Mouse (Mus musculus) monocyte, adult 2 months (primary cell): ENCODE results near the gene Emcn.

Experiments used
- DNase-seq, 2 experiments: peaks; one replicate each; pipeline ENCODE4 v3.0.0; 2022; ENCODE audit warnings: low spot score in 2 of 2, low read depth in 1 of 2

Emcn gene

DNA sequence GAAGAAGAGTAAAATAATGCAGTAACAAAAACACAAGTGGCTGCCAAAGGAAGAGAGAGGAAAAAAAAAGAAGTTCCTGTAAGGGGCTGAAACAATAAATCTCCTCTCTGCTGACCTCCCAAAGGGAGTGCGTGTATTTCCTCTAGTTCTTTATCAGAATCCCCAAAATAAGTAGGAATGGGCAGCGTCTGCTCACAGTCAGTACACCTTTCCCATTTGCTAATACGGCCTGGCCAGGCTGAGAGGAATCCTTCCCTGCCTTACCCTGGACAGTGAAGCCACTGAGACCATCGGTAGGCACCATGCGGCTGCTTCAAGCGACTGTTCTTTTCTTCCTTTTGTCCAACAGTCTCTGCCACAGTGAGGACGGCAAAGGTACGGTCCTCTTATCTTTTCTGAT, at the start of gene Emcn:
TSS of gene Emcn (plus strand) at position 130 of the 400 bp plus-strand sequence.
- no peak for DNase-seq

DNA sequence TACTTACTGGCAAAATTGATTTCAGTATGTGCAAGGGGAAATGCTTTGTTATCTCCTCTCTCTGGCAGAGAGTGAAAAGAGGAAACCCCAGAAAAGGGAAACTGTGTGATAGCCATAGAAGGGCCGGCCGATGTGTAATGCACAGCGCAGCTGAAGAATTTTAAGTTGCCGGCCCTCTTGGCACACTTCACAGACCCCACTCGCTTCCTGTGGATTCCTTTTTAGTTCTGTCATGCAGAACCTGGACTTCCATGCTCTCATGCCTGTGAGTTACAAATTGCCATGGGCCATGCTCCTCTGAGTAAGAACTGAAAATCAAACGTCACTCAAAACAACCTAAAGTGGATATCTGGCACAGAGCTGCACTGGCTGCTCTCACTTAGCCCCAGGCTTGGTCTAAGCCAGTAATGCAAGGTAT, 47.7 kb upstream of the Emcn start:
- DNase-seq: no peak

DNA sequence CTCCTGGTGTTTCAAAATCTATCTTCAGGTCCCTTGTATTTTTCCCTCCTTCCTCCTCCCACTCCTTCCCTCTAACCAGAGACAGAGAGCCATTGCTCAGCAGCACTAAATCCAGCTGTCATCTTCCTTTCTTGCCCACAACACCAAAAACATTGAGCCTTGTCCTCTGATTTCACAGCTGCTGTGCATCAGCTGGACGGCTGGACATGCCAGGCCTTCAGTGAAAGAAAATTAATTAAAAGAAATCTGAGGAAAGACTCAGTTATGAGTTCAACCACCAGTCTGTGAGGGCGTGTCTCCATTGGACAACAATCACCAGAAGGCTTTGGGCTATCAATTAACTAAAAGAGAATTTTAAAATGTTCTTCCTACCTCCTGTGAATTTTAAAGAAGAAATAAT, 42.6 kb upstream of the Emcn start:
- no peak for DNase-seq

DNA sequence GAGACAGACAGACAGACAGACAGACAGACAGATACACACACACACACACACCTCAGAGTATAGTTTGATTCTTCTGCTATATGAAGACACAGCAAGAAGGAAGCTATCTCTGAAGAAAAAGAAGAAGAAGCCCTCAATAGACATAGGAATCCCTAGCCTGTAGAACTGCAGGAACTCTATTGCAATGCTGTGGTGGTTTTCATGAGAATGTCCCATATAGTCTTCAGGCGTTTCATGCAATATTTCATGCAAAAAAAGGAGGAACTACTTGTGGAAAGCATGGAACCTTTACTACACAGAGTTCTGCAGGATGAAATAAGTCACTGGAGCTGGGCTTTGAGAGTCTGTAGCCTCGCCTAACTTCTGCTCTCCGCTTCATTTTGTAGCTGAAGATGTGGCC, 40.7 kb upstream of the Emcn start:
- no peak for DNase-seq

DNA sequence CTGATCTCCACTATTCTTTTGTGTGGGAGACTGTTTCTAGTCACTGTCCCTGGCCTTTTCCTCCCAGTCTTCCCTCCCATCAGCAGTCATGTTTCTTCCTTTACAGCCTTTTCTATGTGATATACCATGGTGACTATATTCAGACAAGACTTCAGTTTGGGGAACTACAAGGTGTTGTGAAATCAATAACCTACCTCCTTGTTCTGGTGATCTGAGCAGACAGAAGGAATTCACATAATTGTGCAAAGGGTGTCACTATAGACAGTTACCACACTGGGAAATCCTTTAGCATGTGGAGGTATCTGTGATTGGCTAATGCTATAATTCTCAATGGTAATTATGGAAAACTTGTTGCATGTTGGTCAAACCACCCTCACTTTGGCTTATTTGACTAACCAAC, 39.7 kb upstream of the Emcn start:
- DNase-seq: no peak

DNA sequence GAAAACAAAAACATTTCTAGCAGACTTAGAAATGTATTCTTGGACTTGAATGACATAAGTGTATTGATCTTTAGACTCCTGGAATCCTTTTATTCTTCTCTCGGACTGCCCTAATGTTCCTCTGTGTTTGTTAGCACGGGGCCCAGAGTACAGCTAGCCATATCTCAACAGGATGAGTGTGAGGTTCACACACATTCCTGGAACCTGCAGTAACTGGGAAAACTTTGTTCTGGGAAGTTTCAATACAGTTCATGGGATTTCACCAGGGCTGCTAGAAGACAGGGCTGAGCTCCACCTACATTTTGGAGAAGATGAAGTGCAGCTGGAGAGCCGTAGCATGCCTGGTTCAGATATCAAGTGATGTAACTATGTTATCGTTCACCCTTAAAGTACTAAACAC, 38.1 kb upstream of the Emcn start:
- DNase-seq: no peak

DNA sequence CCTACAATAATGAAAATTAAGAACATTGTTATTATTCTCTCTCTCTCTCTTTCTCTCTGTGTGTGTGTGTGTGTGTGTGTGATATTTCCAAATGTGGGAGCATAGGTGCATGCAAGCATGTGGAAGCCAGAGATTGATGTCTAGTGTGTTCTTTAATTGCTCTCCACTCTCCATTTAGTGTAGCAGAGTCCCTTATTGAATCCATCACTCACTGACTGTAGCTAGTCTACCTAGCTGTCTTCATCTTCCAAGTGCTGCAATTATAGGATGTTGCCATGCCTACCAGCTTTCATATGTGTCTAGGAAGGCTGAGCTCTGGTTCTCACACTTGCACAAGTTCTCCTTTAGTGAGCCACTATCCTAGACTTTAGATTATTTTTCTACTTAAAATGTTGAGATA, 30.9 kb upstream of the Emcn start:
- no peak for DNase-seq

DNA sequence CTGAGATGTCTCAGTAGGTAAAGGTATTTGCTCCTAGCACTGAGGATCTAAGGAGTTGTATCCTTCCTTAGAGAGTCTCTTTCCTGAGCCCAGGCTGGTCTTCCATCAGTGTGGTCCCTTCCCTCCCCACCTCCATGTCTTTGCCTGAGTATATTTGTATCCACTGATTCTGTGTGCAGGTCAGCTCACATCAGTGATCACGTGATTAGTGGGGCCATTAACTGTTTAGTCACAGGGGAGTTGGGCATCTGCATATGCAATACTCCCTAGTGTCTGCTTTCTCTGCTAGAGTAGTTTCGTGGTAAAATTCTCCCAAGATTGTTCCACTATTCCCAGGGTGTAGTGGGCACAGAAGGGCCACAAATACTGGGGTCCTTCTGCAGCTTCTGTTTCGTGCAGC, 28.3 kb upstream of the Emcn start:
- no peak for DNase-seq

DNA sequence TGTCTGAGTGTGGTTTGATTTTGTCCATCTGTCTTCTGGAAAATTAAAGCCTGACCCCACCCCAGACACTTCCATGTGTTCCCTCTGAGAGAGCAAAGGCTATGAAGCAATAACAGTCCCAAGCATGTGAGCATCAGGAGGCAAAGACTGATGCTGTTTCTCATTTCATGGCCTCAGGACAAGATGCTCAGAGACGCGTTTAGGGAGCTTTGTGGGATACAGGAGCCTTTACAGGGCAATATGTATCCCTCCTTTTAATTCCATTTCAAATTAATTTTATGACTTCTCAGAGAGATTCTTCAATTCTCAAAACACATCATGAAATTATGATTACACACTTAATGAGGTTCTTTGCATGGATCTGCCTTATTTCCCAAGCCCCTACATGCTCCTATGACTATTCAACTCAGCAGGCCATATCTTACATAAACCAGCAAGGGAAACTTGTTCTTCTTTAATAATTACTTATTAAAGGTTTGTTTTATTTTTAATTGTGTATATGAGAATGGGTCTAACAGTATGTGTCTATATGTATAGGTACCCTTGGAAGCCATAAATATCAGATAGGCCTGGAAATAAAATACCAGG, 27.0 kb upstream of the Emcn start:
- no peak for DNase-seq

DNA sequence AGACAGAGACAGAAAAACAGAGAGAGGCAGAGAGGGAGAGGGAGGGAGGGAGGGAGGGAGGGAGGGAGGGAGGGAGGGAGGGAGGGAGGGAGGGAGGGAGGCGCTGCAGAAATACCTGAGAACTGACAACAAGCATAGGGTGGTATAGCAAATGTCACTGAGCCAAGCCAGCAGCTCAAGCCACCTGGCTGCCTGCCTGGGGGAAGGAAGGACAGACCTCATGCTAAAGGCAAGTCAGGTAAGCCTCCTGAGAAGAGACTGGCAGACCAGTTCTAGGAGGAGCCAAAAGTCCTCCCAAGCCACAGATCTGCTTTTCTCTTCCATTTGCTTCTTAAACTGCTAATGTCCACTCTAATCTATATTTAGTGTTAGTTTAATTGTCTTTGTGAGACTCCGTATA, 22.5 kb upstream of the Emcn start:
- no peak for DNase-seq

DNA sequence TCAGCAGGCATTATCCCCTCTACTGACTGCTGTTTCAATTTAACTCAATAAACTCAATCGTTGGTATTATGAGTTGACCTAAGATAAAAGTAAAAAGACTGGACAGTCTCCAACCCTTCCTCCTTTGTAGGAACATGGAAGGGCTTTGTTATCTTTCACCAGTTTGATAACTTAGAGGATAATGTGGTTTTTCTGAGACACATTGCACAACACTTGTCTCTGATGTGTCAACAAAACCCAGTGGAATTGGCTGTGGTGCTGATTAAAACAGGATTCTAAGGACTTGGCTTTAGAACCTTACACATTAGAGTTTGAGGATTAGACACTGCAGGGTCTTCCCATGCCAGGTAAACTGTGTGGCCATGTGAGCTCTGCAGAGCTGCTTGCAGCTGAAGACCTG, 20.9 kb upstream of the Emcn start:
- no peak for DNase-seq

DNA sequence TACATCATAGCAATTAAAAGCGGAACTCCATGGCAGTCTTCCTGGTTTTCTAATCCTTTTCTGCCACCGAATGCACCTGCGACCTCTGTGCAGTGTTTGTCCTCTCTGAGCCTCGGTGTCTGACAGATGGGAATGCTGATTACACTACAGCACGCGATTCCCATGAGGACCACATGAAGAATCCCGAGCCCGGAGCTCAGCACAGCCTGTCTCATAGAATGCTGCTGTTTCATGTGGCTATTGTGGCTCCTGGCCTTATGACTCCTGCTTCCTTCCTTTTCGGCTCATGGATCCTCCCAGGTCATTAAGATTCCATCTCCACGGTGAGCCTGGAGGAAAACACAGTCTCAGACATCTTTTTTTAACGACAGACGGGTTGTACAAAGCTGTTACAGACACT, 18.6 kb upstream of the Emcn start:
- no peak for DNase-seq

DNA sequence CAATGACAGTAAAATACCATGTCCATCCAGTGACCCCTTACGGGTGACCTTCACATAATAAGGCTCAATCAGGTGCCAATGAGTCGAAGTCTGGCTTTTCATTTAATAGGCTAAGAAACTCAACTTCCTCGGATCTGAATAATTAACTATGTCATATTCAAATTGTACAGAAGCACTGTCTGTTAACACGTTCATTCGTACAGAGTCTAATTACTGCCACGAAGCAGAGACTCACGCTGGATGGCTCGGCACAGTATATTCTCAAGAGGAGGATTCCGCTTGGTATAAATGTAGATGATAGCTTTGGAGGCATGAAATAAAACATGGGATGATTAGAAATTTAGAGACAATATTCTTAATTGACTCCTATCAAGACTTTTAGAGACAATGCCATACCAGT, 11.0 kb upstream of the Emcn start:
- DNase-seq: no peak

DNA sequence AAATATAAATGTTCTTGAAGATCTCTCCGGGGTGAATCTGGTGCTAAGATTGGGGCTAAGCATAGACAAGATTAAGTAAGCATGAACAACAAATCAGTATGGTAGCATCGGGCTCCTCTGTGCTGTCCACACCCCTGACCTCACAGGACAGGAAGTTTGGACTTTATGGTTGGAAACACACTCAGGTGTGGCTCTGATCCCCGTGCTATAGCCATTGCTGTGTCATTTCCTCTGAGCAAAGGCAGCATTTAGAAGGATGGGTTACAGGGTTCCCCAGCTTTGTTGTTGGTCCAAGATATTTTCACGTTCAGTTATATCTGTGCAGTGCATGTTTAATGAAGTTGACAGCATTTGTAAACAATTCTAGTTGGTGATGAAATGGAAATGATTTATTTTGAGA, 9.9 kb upstream of the Emcn start:
- DNase-seq: no peak

DNA sequence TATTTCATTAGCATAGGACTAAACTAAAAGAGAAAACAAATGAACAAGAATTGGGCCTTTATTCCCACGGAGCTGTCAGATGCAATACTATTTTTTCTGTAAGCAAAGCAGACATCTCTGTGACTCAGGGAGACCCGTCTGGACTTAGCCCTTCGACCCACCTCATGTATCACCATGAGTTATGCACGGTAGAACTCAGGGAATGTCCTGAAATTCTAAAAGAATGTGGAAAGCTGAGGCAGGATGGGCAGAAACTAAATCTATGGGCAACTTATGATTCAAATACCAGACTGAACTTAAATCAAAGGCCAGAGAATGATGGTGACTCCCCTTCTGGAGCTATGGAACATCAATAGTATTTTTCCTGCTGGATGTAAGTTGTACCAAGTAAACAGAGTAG, 8.3 kb upstream of the Emcn start:
- DNase-seq: no peak

DNA sequence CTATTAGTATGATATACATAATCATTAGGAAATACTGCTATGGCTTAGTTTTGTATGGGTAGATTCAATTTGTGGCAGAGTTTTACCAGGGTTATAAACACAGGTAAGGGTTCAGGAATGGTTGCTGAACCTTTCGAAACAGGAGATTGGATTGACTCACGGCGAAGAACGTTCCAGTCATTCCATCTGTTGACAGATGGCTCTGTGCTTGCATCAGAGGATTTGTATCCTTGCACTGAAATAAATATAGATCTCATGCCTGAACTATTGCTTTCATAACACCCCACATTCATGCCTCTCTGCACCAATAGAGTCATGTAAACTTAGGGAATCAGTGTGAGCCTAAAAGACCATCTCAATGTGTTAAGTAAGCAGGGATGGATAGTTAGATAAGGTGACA, 4.9 kb upstream of the Emcn start:
- no peak for DNase-seq

DNA sequence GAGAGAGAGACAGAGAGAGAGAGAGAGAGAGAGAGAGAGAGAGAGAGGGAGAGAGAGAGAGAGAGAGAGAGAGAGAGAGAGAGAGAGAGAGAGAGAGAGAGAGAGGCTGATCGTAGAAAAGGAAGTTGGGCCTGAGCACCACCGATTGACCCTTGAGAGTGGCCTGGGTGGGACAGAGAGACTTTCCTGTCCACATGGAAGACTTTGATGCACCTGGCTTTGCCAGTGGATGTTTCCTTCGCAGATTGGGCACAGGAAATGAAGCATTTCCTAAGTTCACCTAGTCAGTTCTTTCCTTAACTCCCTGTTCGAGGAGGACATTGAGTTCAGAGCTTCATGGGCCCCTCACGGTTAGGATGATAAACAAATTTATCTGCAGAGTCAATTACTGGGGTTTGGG, 2.6 kb downstream of the Emcn start:
- no peak for DNase-seq

DNA sequence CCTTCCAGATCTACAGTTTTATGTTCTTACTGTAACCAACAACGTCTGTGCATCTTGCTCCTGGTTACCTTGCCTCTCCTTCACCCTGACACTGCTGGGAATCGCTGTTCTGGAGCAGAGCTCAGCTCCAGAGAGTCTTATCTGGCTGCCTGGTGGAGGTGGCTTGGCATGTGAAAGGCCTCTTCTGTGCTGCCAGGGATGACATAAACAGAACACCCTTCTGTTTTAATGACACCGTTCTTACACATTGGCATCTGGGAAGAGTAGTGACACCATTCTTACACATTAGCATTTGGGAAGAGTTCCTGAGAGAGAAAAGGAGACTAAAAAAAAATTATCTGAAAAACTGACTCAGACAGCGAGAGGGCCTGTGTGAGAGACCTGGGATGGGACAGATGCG, 11.0 kb downstream of the Emcn start:
- DNase-seq: no peak

DNA sequence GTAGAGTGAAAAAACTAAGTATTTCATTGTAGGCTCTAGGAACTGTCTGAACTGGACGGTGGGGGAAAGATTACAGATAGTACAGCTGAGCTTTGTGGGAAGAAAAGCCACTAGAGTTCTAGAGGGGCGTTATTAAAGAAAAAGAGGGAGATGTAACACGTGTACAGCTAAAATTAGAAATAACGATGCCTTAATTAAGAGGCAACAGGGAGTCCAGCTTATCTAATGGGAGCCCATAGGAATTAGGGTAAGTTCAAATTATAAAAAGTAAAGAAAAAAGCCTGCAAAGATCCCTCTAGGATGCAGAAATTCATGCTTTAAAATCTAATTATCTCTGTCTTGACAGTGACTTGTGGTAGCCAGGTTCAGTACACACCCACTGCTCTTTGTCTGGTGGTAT, 15.8 kb downstream of the Emcn start:
- DNase-seq: no peak

DNA sequence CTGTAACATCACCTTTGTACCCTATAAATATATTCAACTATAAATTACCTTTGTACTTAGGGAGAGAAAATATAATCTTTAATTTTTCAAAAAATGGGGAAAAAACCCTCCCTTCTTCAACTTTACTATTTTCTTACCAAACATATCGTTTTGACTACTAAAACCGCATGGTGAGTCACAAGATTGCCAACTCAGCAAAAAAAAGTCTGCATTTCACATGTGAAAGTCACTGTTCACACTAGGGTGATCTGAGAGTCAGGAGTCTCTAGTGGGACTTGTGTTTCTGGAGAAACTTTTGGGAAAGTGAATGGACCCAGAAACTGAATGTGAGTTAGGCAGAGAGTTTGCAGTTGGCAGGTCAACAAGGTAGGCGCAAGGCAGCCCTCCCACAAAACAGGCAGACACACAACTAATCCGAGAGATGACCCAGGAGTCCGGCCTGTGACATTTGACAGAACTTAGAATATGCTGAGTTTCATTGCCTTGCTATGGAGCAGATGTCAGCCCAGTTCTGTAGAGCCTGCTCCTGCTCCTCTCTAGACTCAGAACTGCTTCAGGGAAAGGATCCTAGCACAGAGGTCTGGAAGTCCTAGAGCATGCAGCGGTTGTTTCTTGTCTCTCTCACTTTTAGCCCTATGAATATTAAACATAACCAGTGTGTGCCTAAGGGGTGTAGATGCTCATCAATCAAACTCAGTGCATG, 26.4 kb downstream of the Emcn start:
- no peak for DNase-seq

DNA sequence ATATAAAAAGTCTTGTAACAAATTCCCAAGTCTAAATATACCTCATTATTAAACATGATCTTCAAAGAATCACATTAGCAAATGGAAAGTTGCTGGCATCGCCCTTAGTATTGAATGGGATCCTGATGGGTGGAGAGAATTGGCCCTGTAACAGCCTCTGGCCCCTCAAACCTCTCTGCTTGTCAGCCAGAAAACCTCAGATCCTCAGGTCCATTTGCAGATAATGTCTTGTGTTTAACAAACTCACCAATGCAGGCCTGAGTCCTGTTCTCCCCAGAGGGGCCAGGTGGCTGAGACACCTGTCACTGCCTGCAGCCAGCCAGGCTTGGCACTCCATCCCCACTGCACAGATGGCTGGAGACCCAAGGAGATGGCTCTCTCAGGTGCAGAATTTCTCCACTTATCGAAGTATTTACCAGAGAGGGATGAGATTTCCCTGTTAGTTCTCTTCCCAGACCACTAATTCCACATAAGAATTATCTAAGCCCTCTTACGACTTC, 27.0 kb downstream of the Emcn start:
- no peak for DNase-seq

DNA sequence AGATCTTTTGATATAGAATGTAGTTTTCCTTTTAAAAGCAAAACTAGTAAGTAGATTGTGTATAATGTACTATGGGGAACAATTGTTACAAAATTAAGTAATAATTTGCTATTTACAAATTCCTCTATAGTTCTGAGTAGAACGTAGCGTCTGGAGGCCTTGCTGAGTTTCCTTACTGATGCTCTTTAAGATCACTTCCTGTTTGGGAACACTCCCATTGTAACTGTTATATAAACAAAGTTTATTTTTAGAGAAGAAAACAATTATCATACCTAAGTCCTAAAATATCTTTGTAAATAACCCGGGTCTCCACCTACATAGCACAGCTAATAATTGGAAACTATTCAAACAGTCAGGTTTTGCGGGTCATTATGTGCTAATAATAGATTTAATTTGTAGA, 32.0 kb downstream of the Emcn start:
- no peak for DNase-seq

DNA sequence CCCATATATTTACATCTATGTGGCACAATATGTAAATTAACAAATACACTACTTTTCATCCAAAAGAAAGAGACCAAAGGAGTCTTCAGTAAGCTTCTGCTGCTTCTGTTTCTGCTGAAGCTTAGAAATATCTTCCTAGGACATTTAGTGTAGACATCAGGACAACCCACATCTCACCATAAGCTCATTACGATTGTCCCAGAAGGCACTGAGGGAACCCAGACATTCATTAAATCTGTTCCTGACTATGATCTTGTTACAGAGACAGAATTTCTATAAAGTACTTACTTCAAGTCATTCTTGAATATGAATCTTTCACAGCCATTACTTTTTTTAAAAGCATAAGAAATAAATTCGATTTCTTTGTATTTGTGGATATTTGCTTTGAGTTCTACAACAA, 41.4 kb downstream of the Emcn start:
- no peak for DNase-seq
